Mouse (Mus musculus) bone marrow macrophage, adult 2 months (primary cell): ENCODE measurements at regions not wholly inside any gene's neighbourhood (a gene's known extent, or its start where the extent isn't known, plus 50 kb on each side); places are given as distances from the start of the nearest gene placed in this dataset.

Experiments
- CTCF ChIP-seq: IDR thresholded peaks from 2 replicates; pipeline ENCODE4 v1.5.1; 2012; ENCODE audit warnings: low read depth, mild to moderate bottlenecking, low read length, moderate library complexity
- POLR2A ChIP-seq: IDR thresholded peaks from 2 replicates; pipeline ENCODE4 v1.6.1; 2012; ENCODE audit warnings: mild to moderate bottlenecking, low read depth, low read length, borderline replicate concordance

DNA sequence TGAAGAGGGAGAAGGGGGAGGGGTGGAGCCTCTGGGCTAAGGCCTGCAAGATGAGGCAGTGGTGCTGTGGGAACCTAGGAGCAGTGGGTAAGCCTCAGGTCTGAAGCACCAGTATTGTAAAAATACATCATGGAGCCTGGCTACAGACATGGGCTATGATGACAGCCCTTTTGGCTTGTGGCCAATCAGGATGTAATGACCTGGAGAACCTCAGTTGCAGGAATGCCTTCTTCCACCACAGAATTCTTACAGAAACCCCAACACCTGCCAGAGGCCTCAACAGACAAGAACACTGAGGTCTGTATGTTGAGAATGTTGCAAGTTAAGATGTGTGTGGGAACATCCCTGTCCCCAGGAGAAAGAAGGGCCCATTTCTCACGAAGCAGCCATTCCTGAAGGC, 172.1 kb downstream of the Mtx2 start:
- TF ChIP-seq CTCF (no peak), POLR2A (no peak)
